Mouse (Mus musculus) lung, embryonic 16.5 days (tissue): ENCODE measurements at regions not wholly inside any gene's neighbourhood (a gene's known extent, or its start where the extent isn't known, plus 50 kb on each side); places are given as distances from the start of the nearest gene placed in this dataset.
A peak's percentile ranks its signal among the peaks of the same experiment; 100 is the strongest.

Experiments used
- ATAC-seq: fragments of 200-750 bp; cut with Nextera tagmentation; 2 replicates; pipeline ENCODE4 v1.8.0; 2017; ENCODE audit warnings: low read depth, mild to moderate bottlenecking, moderate library complexity
- H3K27ac ChIP-seq: fragments of 300-500 bp; sonication (generic); 2 replicates; pipeline ENCODE4 v1.5.1; 2014; ENCODE audit warnings: mild to moderate bottlenecking, control low read depth, low read length
- H3K27me3 ChIP-seq: fragments of 300-500 bp; sonication (generic); 2 replicates; pipeline ENCODE4 v1.6.1; 2014; ENCODE audit warnings: low read depth, low read length, mixed read lengths; ENCODE audit not compliant: control insufficient read depth, insufficient read depth
- H3K36me3 ChIP-seq: fragments of 300-500 bp; sonication (generic); 2 replicates; pipeline ENCODE4 v1.6.1; 2014; ENCODE audit warnings: low read length; ENCODE audit not compliant: control insufficient read depth, insufficient read depth
- H3K4me1 ChIP-seq: fragments of 300-500 bp; sonication (generic); replicated peaks from 2 replicates; pipeline ENCODE4 v1.6.1; 2014; ENCODE audit warnings: low read length, mixed read lengths; ENCODE audit not compliant: control insufficient read depth, insufficient read depth
- H3K4me2 ChIP-seq: fragments of 300-500 bp; sonication (generic); 2 replicates; pipeline ENCODE4 v1.6.1; 2014; ENCODE audit warnings: low read depth, low read length, control low read depth
- H3K4me3 ChIP-seq: fragments of 300-500 bp; sonication (generic); 2 replicates; pipeline ENCODE4 v1.5.1; 2014; ENCODE audit warnings: mild to moderate bottlenecking, low read length, control low read depth
- H3K9ac ChIP-seq: fragments of 300-500 bp; sonication (generic); 2 replicates; pipeline ENCODE4 v1.6.1; 2014; ENCODE audit warnings: low read length, control low read depth
- H3K9me3 ChIP-seq: fragments of 300-500 bp; sonication (generic); 2 replicates; pipeline ENCODE4 v1.6.1; 2016; ENCODE audit warnings: low read length; ENCODE audit not compliant: control insufficient read depth
- WGBS: fragments of 180-500 bp; shearing (Covaris S2); extraction: QIAGEN DNeasy Blood & Tissue Kit; methylation state at CpG from one replicate; pipeline ENCODE4 v1.1.7; 2014; 5-methylcytosine and 5-hydroxymethylcytosine counted together

- no peaks in the 10 kb centered on the region for H3K9me3 ChIP-seq
- 38% methylated on average over 1 of the region's 1 CpGs for WGBS
- H3K4me3 ChIP-seq, result no peak overlapping the region
- H3K4me2 ChIP-seq, result no peak overlapping the region
- H3K4me1 ChIP-seq, result no peaks in the 10 kb centered on the region
- H3K36me3 ChIP-seq, result no peaks in the 10 kb centered on the region
- ATAC-seq, result no peak
- no peak overlapping the region for H3K9ac ChIP-seq
- no peak overlapping the region for H3K27ac ChIP-seq
- no peaks in the 10 kb centered on the region for H3K27me3 ChIP-seq
Observed at GRCm38 (mm10) chrX:129390920-129391319, 358.6 kb upstream of the Diaph2 start.

- Histone ChIP-seq H3K4me2 (no peak overlapping the region), H3K27ac (no peak overlapping the region), H3K9ac (no peak overlapping the region), H3K9me3 (no peaks in the 10 kb centered on the region), H3K27me3 (no peaks in the 10 kb centered on the region), H3K4me3 (no peak overlapping the region), H3K36me3 (no peaks in the 10 kb centered on the region), H3K4me1 (no peaks in the 10 kb centered on the region)
- no peak for ATAC-seq
- WGBS, result 75% methylated on average over 1 of the region's 1 CpGs
Observed at GRCm38 (mm10) chrX:129407778-129408177, 341.8 kb upstream of the Diaph2 start.

- Histone ChIP-seq H3K27ac (no peak overlapping the region), H3K27me3 (no peaks in the 10 kb centered on the region), H3K4me3 (no peak overlapping the region), H3K9ac (no peak overlapping the region), H3K36me3 (no peaks in the 10 kb centered on the region), H3K9me3 (no peaks in the 10 kb centered on the region), H3K4me1 (no peaks in the 10 kb centered on the region), H3K4me2 (no peak overlapping the region)
- 69% methylated on average over 3 of the region's 3 CpGs for WGBS
- no peak for ATAC-seq
Observed at GRCm38 (mm10) chrX:129410079-129410478, 339.5 kb upstream of the Diaph2 start.

- no peaks in the 10 kb centered on the region for H3K36me3 ChIP-seq
- no peak overlapping the region for H3K9ac ChIP-seq
- no peaks in the 10 kb centered on the region for H3K4me1 ChIP-seq
- no peak overlapping the region for H3K27ac ChIP-seq
- ATAC-seq, result peak; percentile 65; the same call in 1 of the 2 replicates
- H3K9me3 ChIP-seq, result no peaks in the 10 kb centered on the region
- no peak overlapping the region for H3K4me3 ChIP-seq
- 25% methylated on average over 3 of the region's 3 CpGs for WGBS
- no peak overlapping the region for H3K4me2 ChIP-seq
- H3K27me3 ChIP-seq, result no peaks in the 10 kb centered on the region
Observed at GRCm38 (mm10) chrX:129412939-129413627, 336.5 kb upstream of the Diaph2 start.

GRCm38 (mm10) chrX:129413628-129414000, 335.9 kb upstream of the Diaph2 start:
- H3K27ac ChIP-seq, result no peak overlapping the region
- no peaks in the 10 kb centered on the region for H3K36me3 ChIP-seq
- H3K9me3 ChIP-seq, result no peaks in the 10 kb centered on the region
- no peak overlapping the region for H3K9ac ChIP-seq
- H3K4me3 ChIP-seq, result no peak overlapping the region
- H3K4me2 ChIP-seq, result no peak overlapping the region
- H3K4me1 ChIP-seq, result no peaks in the 10 kb centered on the region
- ATAC-seq, result no peak
- no peaks in the 10 kb centered on the region for H3K27me3 ChIP-seq

- no peak overlapping the region for H3K4me2 ChIP-seq
- H3K27me3 ChIP-seq, result no peaks in the 10 kb centered on the region
- WGBS, result 31% methylated on average over 4 of the region's 4 CpGs
Observed at GRCm38 (mm10) chrX:129415326-129415725, 334.2 kb upstream of the Diaph2 start.

GRCm38 (mm10) chrX:129448545-129448944, 301.0 kb upstream of the Diaph2 start:
- H3K36me3 ChIP-seq, result no peaks in the 10 kb centered on the region
- 60% methylated on average over 6 of the region's 6 CpGs for WGBS

More at GRCm38 (mm10) chrX:129415326-129415725, 334.2 kb upstream of the Diaph2 start:
- Histone ChIP-seq H3K9ac (no peak overlapping the region), H3K9me3 (no peaks in the 10 kb centered on the region), H3K4me3 (no peak overlapping the region), H3K36me3 (no peaks in the 10 kb centered on the region), H3K27ac (no peak overlapping the region), H3K4me1 (no peaks in the 10 kb centered on the region)
- ATAC-seq, result no peak

GRCm38 (mm10) chrX:129476216-129476615, 273.3 kb upstream of the Diaph2 start:
- no peaks in the 10 kb centered on the region for H3K9me3 ChIP-seq
- H3K27me3 ChIP-seq, result no peaks in the 10 kb centered on the region
- no peak overlapping the region for H3K4me3 ChIP-seq
- ATAC-seq, result no peak
- no peaks in the 10 kb centered on the region for H3K36me3 ChIP-seq
- H3K4me2 ChIP-seq, result no peak overlapping the region
- WGBS, result 75% methylated on average over 6 of the region's 6 CpGs
- no peaks in the 10 kb centered on the region for H3K4me1 ChIP-seq
- H3K9ac ChIP-seq, result no peak overlapping the region
- no peak overlapping the region for H3K27ac ChIP-seq

More at GRCm38 (mm10) chrX:129448545-129448944, 301.0 kb upstream of the Diaph2 start:
- Histone ChIP-seq H3K9me3 (no peaks in the 10 kb centered on the region), H3K27me3 (no peaks in the 10 kb centered on the region), H3K9ac (no peak overlapping the region), H3K4me2 (no peak overlapping the region), H3K4me1 (no peaks in the 10 kb centered on the region), H3K4me3 (no peak overlapping the region), H3K27ac (no peak overlapping the region)
- no peak for ATAC-seq

GRCm38 (mm10) chrX:129494562-129494961, 255.0 kb upstream of the Diaph2 start:
- Histone ChIP-seq H3K36me3 (no peaks in the 10 kb centered on the region), H3K9me3 (no peaks in the 10 kb centered on the region), H3K9ac (no peak overlapping the region), H3K27ac (no peak overlapping the region), H3K4me3 (no peak overlapping the region), H3K27me3 (no peaks in the 10 kb centered on the region), H3K4me1 (no peaks in the 10 kb centered on the region), H3K4me2 (no peak overlapping the region)
- 34% methylated on average over 2 of the region's 2 CpGs for WGBS
- no peak for ATAC-seq
